Mouse (Mus musculus) intestine, postnatal 0 days (tissue): ENCODE measurements around the gene Sdr39u1. TPM values are rescaled to one million over a fixed set of nuclear protein-coding genes. Genes with fewer than 3 reads are reported as not detected.

Experiments
- ATAC-seq: fragments of 200-750 bp; cut with Nextera tagmentation; 2 replicates; pipeline ENCODE4 v1.8.0; 2017; ENCODE audit warnings: mild to moderate bottlenecking, moderate TSS enrichment, moderate library complexity
- H3K27ac ChIP-seq: fragments of 300-500 bp; sonication (generic); 2 replicates; pipeline ENCODE4 v1.5.1; 2014; ENCODE audit warnings: mild to moderate bottlenecking, low read depth, low read length, moderate library complexity
- H3K27me3 ChIP-seq: fragments of 300-500 bp; sonication (generic); replicated peaks from 2 replicates; pipeline ENCODE4 v1.6.1; 2014; ENCODE audit warnings: low read length, mixed read lengths; ENCODE audit not compliant: control insufficient read depth, insufficient read depth
- H3K36me3 ChIP-seq: fragments of 300-500 bp; sonication (generic); 2 replicates; pipeline ENCODE4 v1.6.1; 2014; ENCODE audit warnings: mild to moderate bottlenecking, moderate library complexity; ENCODE audit not compliant: control insufficient read depth, insufficient read depth
- H3K4me1 ChIP-seq: fragments of 300-500 bp; sonication (generic); replicated peaks from 2 replicates; pipeline ENCODE4 v1.6.1; 2014; ENCODE audit warnings: antibody characterized with exemption, low read length, mixed read lengths; ENCODE audit not compliant: control insufficient read depth, insufficient read depth
- H3K4me2 ChIP-seq: fragments of 300-500 bp; sonication (generic); replicated peaks from 2 replicates; pipeline ENCODE4 v1.6.1; 2014; ENCODE audit warnings: low read depth, mild to moderate bottlenecking, moderate library complexity
- H3K4me3 ChIP-seq: fragments of 300-500 bp; sonication (generic); 2 replicates; pipeline ENCODE4 v1.5.1; 2014; ENCODE audit warnings: low read depth, low read length
- H3K9ac ChIP-seq: fragments of 300-500 bp; sonication (generic); 2 replicates; pipeline ENCODE4 v1.6.1; 2014; ENCODE audit warnings: mild to moderate bottlenecking, low read depth, low read length
- H3K9me3 ChIP-seq: fragments of 300-500 bp; sonication (generic); 2 replicates; pipeline ENCODE4 v1.6.1; 2016; ENCODE audit warnings: mixed run types; ENCODE audit not compliant: control insufficient read depth
- CTCF ChIP-seq: sonication (generic); IDR thresholded peaks from 2 replicates; pipeline ENCODE4 v1.5.1; 2016; ENCODE audit warnings: low read depth, mild to moderate bottlenecking, control low read depth, antibody characterized with exemption, moderate library complexity
- WGBS: fragments of 180-500 bp; shearing (Covaris S2); extraction: QIAGEN DNeasy Blood & Tissue Kit; methylation state at CpG from one replicate; pipeline ENCODE4 v1.1.7; 2014; 5-methylcytosine and 5-hydroxymethylcytosine counted together
- polyA plus RNA-seq: library from polyadenylated mRNA; unstranded; fragments of >200 nt; fragmentation: Nextera tagmentation; extraction: Ambion mirVana; gene quantifications from 2 replicates; pipeline ENCODE4 v1.2.1, GENCODE M21; 2015

Sdr39u1 gene
- polyA plus RNA-seq, 1 experiment from 2014 or later: 70.9 TPM

GRCm38 (mm10) chr14:55884713-55885113, 15.4 kb downstream of the Sdr39u1 start, which contains the start of gene Khnyn:
Gene Khnyn (plus strand): TSS chr14:55884947.
- H3K4me3 ChIP-seq: peak within 1 kb of the TSS; percentile 81
- TF ChIP-seq CTCF: peak; percentile 2; the same call in 1 of the 2 replicates
- H3K27me3 ChIP-seq: no peaks in the 10 kb centered on the region
- H3K9me3 ChIP-seq: no peaks in the 10 kb centered on the region
- H3K9ac ChIP-seq: peak within 1 kb of the TSS; percentile 92
- H3K4me1 ChIP-seq: peaks cover 18% of the 10 kb centered on the region
- peak; percentile 79 for ATAC-seq
- H3K27ac ChIP-seq: peak within 1 kb of the TSS; percentile 97
- under 1% methylated on average over 28 of the region's 30 CpGs for whole genome bisulfite sequencing
- H3K36me3 ChIP-seq: peaks cover 33% of the 10 kb centered on the region
- peak within 1 kb of the TSS; percentile 86 for H3K4me2 ChIP-seq

GRCm38 (mm10) chr14:55884166-55884565, 15.9 kb downstream of the Sdr39u1 start, which contains the start of gene Cbln3:
Gene Cbln3 (minus strand): TSS chr14:55884392.
- H3K4me3 ChIP-seq: peak within 1 kb of the TSS; percentile 81
- peaks cover 28% of the 10 kb centered on the region for H3K36me3 ChIP-seq
- no peaks in the 10 kb centered on the region for H3K27me3 ChIP-seq
- ATAC-seq: no peak
- TF ChIP-seq CTCF: no peak
- H3K4me2 ChIP-seq: peak within 1 kb of the TSS; percentile 86
- H3K9ac ChIP-seq: peak within 1 kb of the TSS; percentile 92
- peak within 1 kb of the TSS; percentile 97 for H3K27ac ChIP-seq
- WGBS: 44% methylated on average over 4 of the region's 4 CpGs
- H3K9me3 ChIP-seq: no peaks in the 10 kb centered on the region
- peaks cover 18% of the 10 kb centered on the region for H3K4me1 ChIP-seq

GRCm38 (mm10) chr14:55883663-55884062, 16.4 kb downstream of the Sdr39u1 start:
- no peak for TF ChIP-seq CTCF
- Histone ChIP-seq H3K27ac (no peak overlapping the region), H3K4me3 (no peak overlapping the region), H3K9ac (no peak overlapping the region), H3K36me3 (peaks cover 24% of the 10 kb centered on the region), H3K9me3 (no peaks in the 10 kb centered on the region), H3K4me1 (peaks cover 18% of the 10 kb centered on the region), H3K4me2 (no peak overlapping the region), H3K27me3 (no peaks in the 10 kb centered on the region)
- 91% methylated on average over 12 of the region's 12 CpGs for WGBS
- ATAC-seq: no peak

GRCm38 (mm10) chr14:55883149-55883661, 16.9 kb downstream of the Sdr39u1 start:
- peaks cover 20% of the 10 kb centered on the region for H3K36me3 ChIP-seq
- peaks cover 18% of the 10 kb centered on the region for H3K4me1 ChIP-seq
- WGBS: 91% methylated on average over 13 of the region's 13 CpGs
- H3K9me3 ChIP-seq: no peaks in the 10 kb centered on the region
- H3K9ac ChIP-seq: no peak overlapping the region
- H3K4me2 ChIP-seq: 0 out of 2 replicates have a peak overlapping the region, but pooled peaks have one; percentile 13
- H3K27me3 ChIP-seq: no peaks in the 10 kb centered on the region
- TF ChIP-seq CTCF: no peak
- no peak for ATAC-seq
- H3K27ac ChIP-seq: 0 out of 2 replicates have a peak overlapping the region, but pooled peaks have one; percentile 76
- H3K4me3 ChIP-seq: no peak overlapping the region

GRCm38 (mm10) chr14:55882171-55882641, 17.9 kb downstream of the Sdr39u1 start:
- peaks cover 10% of the 10 kb centered on the region for H3K36me3 ChIP-seq
- 35% methylated on average over 6 of the region's 6 CpGs for WGBS
- TF ChIP-seq CTCF: no peak
- ATAC-seq: peak; percentile 82
- peak overlapping the region; percentile 13 for H3K4me2 ChIP-seq
- H3K4me3 ChIP-seq: no peak overlapping the region
- H3K9ac ChIP-seq: peak overlapping the region; percentile 23; the same call in 1 of the 2 replicates
- H3K27ac ChIP-seq: peak overlapping the region; percentile 76
- H3K9me3 ChIP-seq: no peaks in the 10 kb centered on the region
- H3K4me1 ChIP-seq: peaks cover 18% of the 10 kb centered on the region
- no peaks in the 10 kb centered on the region for H3K27me3 ChIP-seq

- no peak for TF ChIP-seq CTCF
- H3K4me3 ChIP-seq: no peak overlapping the region
- no peak overlapping the region for H3K4me2 ChIP-seq
- 0 out of 2 replicates have a peak overlapping the region, but pooled peaks have one; percentile 21 for H3K27ac ChIP-seq
- H3K9me3 ChIP-seq: no peaks in the 10 kb centered on the region
- H3K9ac ChIP-seq: no peak overlapping the region
- WGBS: 81% methylated on average over 8 of the region's 8 CpGs
- no peak for ATAC-seq
- H3K27me3 ChIP-seq: no peaks in the 10 kb centered on the region
- H3K36me3 ChIP-seq: no peaks in the 10 kb centered on the region
- peaks cover 11% of the 10 kb centered on the region for H3K4me1 ChIP-seq
These were observed 19.1 kb downstream of the Sdr39u1 start for GRCm38 (mm10) chr14:55880982-55881381.
